Mouse (Mus musculus) layer of hippocampus, adult 2 months (tissue): ENCODE data around the gene Depdc5. TPM values are rescaled to one million over a fixed set of nuclear protein-coding genes. Genes with fewer than 3 reads are reported as not detected.
"Not testable (repeated sequence)": the region's sequence is repeated elsewhere in the genome, so short reads cannot be mapped to it uniquely, and the experiment has no call there.

Experiments
- DNase-seq, 2 experiments: peaks; one replicate each; pipeline ENCODE4 v3.0.0; 2022; ENCODE audit warnings: low spot score in 2 of 2
- H3K27ac ChIP-seq: fragments of 200-600 bp; 2 replicates; pipeline ENCODE4 v1.8.1; 2022
- H3K4me3 ChIP-seq: fragments of 200-600 bp; 2 replicates; pipeline ENCODE4 v1.8.1; 2022; ENCODE audit warnings: mild to moderate bottlenecking
- CTCF ChIP-seq: fragments of 200-600 bp; conservative IDR thresholded peaks from 2 replicates; pipeline ENCODE4 v1.8.1; 2022; ENCODE audit warnings: antibody characterized with exemption, mild to moderate bottlenecking, moderate library complexity
- long read RNA-seq, 2 experiments: library from polyadenylated mRNA; stranded (forward); transcript quantifications; one replicate each; pipeline ENCODE4 v2.0.0; 2021; ENCODE audit warnings: borderline mapping rate in 2 of 2
- total RNA-seq, 2 experiments: library from RNA; stranded (reverse); gene quantifications; 2 replicates each; pipeline ENCODE4 v1.2.3; 2021

Depdc5 gene
- total RNA-seq: 10 to 100 TPM; 67.8 to 73.2 TPM
- long read RNA-seq, experiment 1, partial matches to known transcripts: 11 of 26 reads
- long read RNA-seq, experiment 1, other reads (novel, unspliced or antisense): 15 of 26 reads
- long read RNA-seq, experiment 2, partial matches to known transcripts: 12 of 35 reads
- long read RNA-seq, experiment 2, other reads (novel, unspliced or antisense): 23 of 35 reads

- Histone ChIP-seq H3K27ac (peak within 1 kb of the TSS; percentile 78), H3K4me3 (peak within 1 kb of the TSS; percentile 65)
- TF ChIP-seq CTCF: no peak
- peak; percentile 90 to 92 for DNase-seq
Measured at GRCm38 (mm10) chr5:32863253-32864228, at the start of gene Depdc5. Gene Depdc5 (plus strand): TSS chr5:32863701.

- no peak for DNase-seq
- no peak overlapping the region for H3K27ac ChIP-seq
- TF ChIP-seq CTCF: no peak
- no peak overlapping the region for H3K4me3 ChIP-seq
Measured at GRCm38 (mm10) chr5:32815396-32815795, 48.1 kb upstream of the Depdc5 start.

GRCm38 (mm10) chr5:32820471-32820870 is 43.0 kb upstream of the Depdc5 start:
- peak; percentile 43 to 50 for DNase-seq
- no peak for TF ChIP-seq CTCF
- Histone ChIP-seq H3K27ac (peak overlapping the region; percentile 81), H3K4me3 (no peak overlapping the region; the same call in 1 of the 2 replicates)

- DNase-seq: no peak
- H3K27ac ChIP-seq: peak within 1 kb of the TSS; percentile 72
- no peak within 1 kb of the TSS for H3K4me3 ChIP-seq
- no peak for TF ChIP-seq CTCF
Measured at GRCm38 (mm10) chr5:32827009-32827408, 36.5 kb upstream of the Depdc5 start, which contains the start of gene Gm20671. Gene Gm20671 (minus strand): TSS chr5:32827109.

GRCm38 (mm10) chr5:32828766-32829165 is 34.7 kb upstream of the Depdc5 start:
- H3K27ac ChIP-seq: peak overlapping the region; percentile 72
- not testable (repeated sequence) for H3K4me3 ChIP-seq
- DNase-seq: peak in 1 of 2 experiments; percentile 47

- Histone ChIP-seq H3K4me3 (no peak overlapping the region), H3K27ac (peak overlapping the region; percentile 60)
- DNase-seq: peak in 1 of 2 experiments; percentile 38
- no peak for TF ChIP-seq CTCF
Measured at GRCm38 (mm10) chr5:32830054-32830453, 33.4 kb upstream of the Depdc5 start.

- peak overlapping the region; percentile 36; the same call in 1 of the 2 replicates for H3K27ac ChIP-seq
- TF ChIP-seq CTCF: no peak
- no peak overlapping the region for H3K4me3 ChIP-seq
- no peak for DNase-seq
Measured at GRCm38 (mm10) chr5:32834497-32834896, 29.0 kb upstream of the Depdc5 start.

GRCm38 (mm10) chr5:32836976-32837375 is 26.5 kb upstream of the Depdc5 start:
- H3K27ac ChIP-seq: no peak overlapping the region
- TF ChIP-seq CTCF: no peak
- no peak overlapping the region for H3K4me3 ChIP-seq
- DNase-seq: no peak

- peak; percentile 54 for TF ChIP-seq CTCF
- no peak overlapping the region for H3K4me3 ChIP-seq
- H3K27ac ChIP-seq: no peak overlapping the region
- no peak for DNase-seq
Measured at GRCm38 (mm10) chr5:32840029-32840428, 23.5 kb upstream of the Depdc5 start.

GRCm38 (mm10) chr5:32849178-32849577 is 14.3 kb upstream of the Depdc5 start:
- no peak for DNase-seq
- Histone ChIP-seq H3K4me3 (no peak overlapping the region), H3K27ac (no peak overlapping the region)
- TF ChIP-seq CTCF: no peak

- DNase-seq, H3K4me3 ChIP-seq, H3K27ac ChIP-seq: not testable (repeated sequence)
Measured at GRCm38 (mm10) chr5:32849580-32849979, 13.9 kb upstream of the Depdc5 start.

- no peak for DNase-seq
- Histone ChIP-seq H3K27ac (peak overlapping the region; percentile 23; the same call in 1 of the 2 replicates), H3K4me3 (peak overlapping the region; percentile 76)
- no peak for TF ChIP-seq CTCF
Measured at GRCm38 (mm10) chr5:32852026-32852425, 11.5 kb upstream of the Depdc5 start.
